Mouse (Mus musculus): Measurements from ENCODE around the gene Dpp3. TPM values are rescaled to one million over a fixed set of nuclear protein-coding genes. Genes with fewer than 3 reads are reported as not detected.

The Dpp3 gene
- polyA plus RNA-seq, 1 experiment from 2014 or later = 102 TPM

GRCm38 (mm10) chr19:4936896-4937295, 8.8 kb upstream of the Dpp3 start:
- Histone ChIP-seq H3K4me3 (replicated peaks; ENCODE audit: low read depth, low read length) (no peak overlapping the region), H3K9ac (replicated peaks; ENCODE audit: low read length) (no peak overlapping the region), H3K4me2 (ENCODE audit: low read length) (no peak overlapping the region), H3K36me3 (ENCODE audit: control insufficient read depth, insufficient read depth, low read length) (peaks cover 33% of the 10 kb centered on the region), H3K27me3 (ENCODE audit: control insufficient read depth, insufficient read depth, low read length) (0 out of 2 replicates have a peak, but pooled peaks cover 6% of the 10 kb centered on the region), H3K27ac (replicated peaks; ENCODE audit: low read depth, low read length) (no peak overlapping the region), H3K4me1 (ENCODE audit: control insufficient read depth, insufficient read depth, low read length) (peaks cover 5% of the 10 kb centered on the region), H3K9me3 (ENCODE audit: control insufficient read depth, low read length) (no peaks in the 10 kb centered on the region)
- DNase-seq (no peak), ATAC-seq (ENCODE audit: low FRiP score, low TSS enrichment) (no peak)
- WGBS = 86% methylated on average over 2 of the region's 2 CpGs

GRCm38 (mm10) chr19:4928781-4929180, 694 bp upstream of the Dpp3 start:
- H3K4me2 ChIP-seq (ENCODE audit: low read length) = peak overlapping the region; percentile 85
- H3K9ac ChIP-seq (replicated peaks; ENCODE audit: low read length) = peak overlapping the region; percentile 66
- peaks cover 19% of the 10 kb centered on the region for H3K4me1 ChIP-seq (ENCODE audit: control insufficient read depth, insufficient read depth, low read length)
- 56% methylated on average over 5 of the region's 5 CpGs for whole genome bisulfite sequencing
- no peaks in the 10 kb centered on the region for H3K9me3 ChIP-seq (ENCODE audit: control insufficient read depth, low read length)
- ATAC-seq (ENCODE audit: low FRiP score, low TSS enrichment) (peak; percentile 12; the same call in 1 of the 2 replicates), DNase-seq (no peak)
- H3K27me3 ChIP-seq (ENCODE audit: control insufficient read depth, insufficient read depth, low read length) = no peaks in the 10 kb centered on the region
- H3K36me3 ChIP-seq (ENCODE audit: control insufficient read depth, insufficient read depth, low read length) = peaks cover 41% of the 10 kb centered on the region
- H3K27ac ChIP-seq (replicated peaks; ENCODE audit: low read depth, low read length) = peak overlapping the region; percentile 82
- peak overlapping the region; percentile 48 for H3K4me3 ChIP-seq (replicated peaks; ENCODE audit: low read depth, low read length)

GRCm38 (mm10) chr19:4925121-4925860, 2.8 kb downstream of the Dpp3 start:
- Histone ChIP-seq H3K4me1 (ENCODE audit: control insufficient read depth, insufficient read depth, low read length) (peaks cover 19% of the 10 kb centered on the region), H3K27me3 (ENCODE audit: control insufficient read depth, insufficient read depth, low read length) (no peaks in the 10 kb centered on the region), H3K36me3 (ENCODE audit: control insufficient read depth, insufficient read depth, low read length) (peaks cover 58% of the 10 kb centered on the region), H3K9ac (replicated peaks; ENCODE audit: low read length) (no peak overlapping the region), H3K27ac (replicated peaks; ENCODE audit: low read depth, low read length) (no peak overlapping the region), H3K4me3 (replicated peaks; ENCODE audit: low read depth, low read length) (no peak overlapping the region), H3K4me2 (ENCODE audit: low read length) (no peak overlapping the region), H3K9me3 (ENCODE audit: control insufficient read depth, low read length) (no peaks in the 10 kb centered on the region)
- 96% methylated on average over 11 of the region's 11 CpGs for WGBS
- ATAC-seq (ENCODE audit: low FRiP score, low TSS enrichment) (no peak), DNase-seq (no peak)

DNA sequence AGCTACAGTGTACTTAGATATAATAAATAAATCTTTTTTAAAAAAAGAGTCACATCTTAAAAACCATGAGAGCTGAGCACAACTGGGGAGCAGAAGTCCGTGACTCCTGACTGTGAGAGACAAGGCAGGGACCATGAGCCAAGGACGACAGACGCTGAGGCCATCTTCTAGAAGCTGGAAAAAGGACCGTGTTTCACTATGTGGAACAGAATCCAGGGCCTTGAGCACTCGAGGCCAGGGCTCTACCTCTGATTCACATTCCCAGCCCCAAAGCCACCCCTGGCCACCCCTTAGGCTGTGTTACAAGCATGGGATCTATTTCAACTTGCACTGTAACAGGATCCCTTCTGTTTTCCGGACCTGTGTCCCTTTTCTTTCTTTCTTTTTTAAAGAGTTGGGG, 8.4 kb downstream of the Dpp3 start:
- Histone ChIP-seq H3K9ac (replicated peaks; ENCODE audit: low read length) (no peak overlapping the region), H3K36me3 (ENCODE audit: control insufficient read depth, insufficient read depth, low read length) (peaks cover 96% of the 10 kb centered on the region), H3K4me2 (ENCODE audit: low read length) (no peak overlapping the region), H3K9me3 (ENCODE audit: control insufficient read depth, low read length) (no peaks in the 10 kb centered on the region), H3K27me3 (ENCODE audit: control insufficient read depth, insufficient read depth, low read length) (no peaks in the 10 kb centered on the region), H3K4me3 (replicated peaks; ENCODE audit: low read depth, low read length) (no peak overlapping the region), H3K4me1 (ENCODE audit: control insufficient read depth, insufficient read depth, low read length) (no peaks in the 10 kb centered on the region), H3K27ac (replicated peaks; ENCODE audit: low read depth, low read length) (no peak overlapping the region)
- WGBS = 88% methylated on average over 6 of the region's 6 CpGs
- ATAC-seq (ENCODE audit: low FRiP score, low TSS enrichment) = no peak
- DNase-seq = no peak

GRCm38 (mm10) chr19:4916827-4917226, 11.3 kb downstream of the Dpp3 start:
- no peaks in the 10 kb centered on the region for H3K4me1 ChIP-seq (ENCODE audit: control insufficient read depth, insufficient read depth, low read length)
- ATAC-seq (ENCODE audit: low FRiP score, low TSS enrichment) (no peak), DNase-seq (no peak)
- no peak overlapping the region for H3K4me2 ChIP-seq (ENCODE audit: low read length)
- peaks cover 98% of the 10 kb centered on the region for H3K36me3 ChIP-seq (ENCODE audit: control insufficient read depth, insufficient read depth, low read length)
- H3K27ac ChIP-seq (replicated peaks; ENCODE audit: low read depth, low read length) = no peak overlapping the region
- no peaks in the 10 kb centered on the region for H3K27me3 ChIP-seq (ENCODE audit: control insufficient read depth, insufficient read depth, low read length)
- 86% methylated on average over 10 of the region's 10 CpGs for WGBS
- H3K9ac ChIP-seq (replicated peaks; ENCODE audit: low read length) = no peak overlapping the region
- H3K4me3 ChIP-seq (replicated peaks; ENCODE audit: low read depth, low read length) = no peak overlapping the region
- H3K9me3 ChIP-seq (ENCODE audit: control insufficient read depth, low read length) = no peaks in the 10 kb centered on the region

DNA sequence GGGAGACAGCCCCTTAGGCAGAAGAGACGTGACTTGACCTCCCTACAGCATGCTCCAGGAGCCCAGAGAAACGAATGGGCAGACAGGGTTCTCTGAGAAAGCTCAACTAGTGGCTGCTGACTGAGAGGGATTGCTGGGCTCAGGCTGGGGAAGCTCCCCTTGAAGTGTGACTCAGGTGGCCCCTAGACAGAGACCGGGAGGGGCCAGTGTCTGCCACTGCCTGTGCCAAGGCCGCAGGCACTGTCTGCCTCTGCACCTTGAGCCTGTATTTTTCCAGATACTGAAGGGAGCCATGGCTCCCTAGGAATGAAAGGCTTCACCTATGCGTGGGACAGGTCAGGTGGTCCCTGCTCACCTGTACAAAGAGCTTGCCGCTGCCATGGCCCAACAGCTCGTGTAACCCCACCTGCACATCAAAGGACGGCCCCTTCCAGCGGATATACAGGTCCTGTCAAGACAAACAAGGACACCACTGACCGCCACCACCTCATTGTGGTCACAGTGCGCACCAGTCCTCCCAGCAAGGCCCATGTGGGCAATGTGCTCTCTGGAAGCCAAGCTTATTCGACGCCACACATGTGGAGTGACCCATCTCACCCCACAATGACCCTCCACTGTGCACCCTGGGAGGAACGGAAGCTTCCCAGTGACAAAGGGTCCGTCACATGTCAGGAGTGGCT, 12.0 kb downstream of the Dpp3 start:
- Histone ChIP-seq H3K27ac (replicated peaks; ENCODE audit: low read depth, low read length) (no peak overlapping the region), H3K4me1 (ENCODE audit: control insufficient read depth, insufficient read depth, low read length) (no peaks in the 10 kb centered on the region), H3K4me3 (replicated peaks; ENCODE audit: low read depth, low read length) (no peak overlapping the region), H3K4me2 (ENCODE audit: low read length) (no peak overlapping the region), H3K9me3 (ENCODE audit: control insufficient read depth, low read length) (no peaks in the 10 kb centered on the region), H3K36me3 (ENCODE audit: control insufficient read depth, insufficient read depth, low read length) (peaks cover 98% of the 10 kb centered on the region), H3K9ac (replicated peaks; ENCODE audit: low read length) (no peak overlapping the region), H3K27me3 (ENCODE audit: control insufficient read depth, insufficient read depth, low read length) (no peaks in the 10 kb centered on the region)
- WGBS = 93% methylated on average over 15 of the region's 15 CpGs
- ATAC-seq (ENCODE audit: low FRiP score, low TSS enrichment) (no peak), DNase-seq (no peak)

DNA sequence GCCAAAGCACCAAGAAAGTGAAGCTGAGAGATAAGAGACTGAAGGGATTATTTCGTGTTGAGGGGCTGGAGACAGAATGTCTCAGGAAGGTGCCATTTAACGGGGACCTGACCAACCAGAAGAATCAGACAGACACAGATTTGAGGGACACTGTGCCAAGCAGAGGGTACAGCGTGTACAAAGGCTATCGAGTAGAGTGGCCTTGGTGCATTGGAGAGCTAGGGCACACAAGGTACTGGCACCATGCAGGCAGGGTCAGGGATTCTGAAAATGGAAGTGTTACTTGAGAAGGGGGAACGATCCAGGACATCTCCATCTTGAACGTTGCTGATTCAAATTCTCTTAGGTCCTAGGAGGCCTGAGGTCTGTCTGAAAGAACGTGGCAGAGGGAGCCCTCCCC, 18.7 kb downstream of the Dpp3 start:
- no peaks in the 10 kb centered on the region for H3K9me3 ChIP-seq (ENCODE audit: control insufficient read depth, low read length)
- 96% methylated on average over 7 of the region's 7 CpGs for WGBS
- ATAC-seq (ENCODE audit: low FRiP score, low TSS enrichment) = no peak
- H3K27me3 ChIP-seq (ENCODE audit: control insufficient read depth, insufficient read depth, low read length) = no peaks in the 10 kb centered on the region
- peaks cover 10% of the 10 kb centered on the region; the same call in 1 of the 2 replicates for H3K4me1 ChIP-seq (ENCODE audit: control insufficient read depth, insufficient read depth, low read length)
- H3K27ac ChIP-seq (replicated peaks; ENCODE audit: low read depth, low read length) = no peak overlapping the region
- H3K4me3 ChIP-seq (replicated peaks; ENCODE audit: low read depth, low read length) = no peak overlapping the region
- peaks cover 71% of the 10 kb centered on the region for H3K36me3 ChIP-seq (ENCODE audit: control insufficient read depth, insufficient read depth, low read length)
- no peak overlapping the region for H3K9ac ChIP-seq (replicated peaks; ENCODE audit: low read length)
- DNase-seq = no peak
- no peak overlapping the region for H3K4me2 ChIP-seq (ENCODE audit: low read length)

DNA sequence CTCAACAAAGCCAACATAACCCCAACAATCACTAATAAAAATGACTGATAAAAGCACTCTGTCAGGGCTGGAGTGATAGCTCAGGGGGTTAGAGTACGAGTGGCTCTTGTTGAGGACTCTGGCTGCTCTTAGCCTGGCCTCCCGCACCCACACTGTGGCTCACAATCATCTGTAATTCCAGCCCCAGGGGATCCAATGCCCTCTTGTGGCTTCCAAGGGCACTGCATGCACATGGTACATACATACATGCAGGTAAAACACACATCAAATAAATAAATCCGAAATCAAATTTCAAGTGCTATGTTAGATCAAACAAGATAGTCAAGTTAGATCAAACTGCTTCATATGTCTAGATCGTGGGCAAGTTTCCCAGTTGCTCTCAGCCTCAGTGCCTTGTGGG, 20.0 kb downstream of the Dpp3 start:
- H3K27ac ChIP-seq (replicated peaks; ENCODE audit: low read depth, low read length) = no peak overlapping the region
- no peak overlapping the region for H3K9ac ChIP-seq (replicated peaks; ENCODE audit: low read length)
- H3K4me2 ChIP-seq (ENCODE audit: low read length) = no peak overlapping the region
- no peak overlapping the region for H3K4me3 ChIP-seq (replicated peaks; ENCODE audit: low read depth, low read length)
- no peak for ATAC-seq (ENCODE audit: low FRiP score, low TSS enrichment)
- 88% methylated on average over 4 of the region's 4 CpGs for WGBS
- H3K4me1 ChIP-seq (ENCODE audit: control insufficient read depth, insufficient read depth, low read length) = peaks cover 10% of the 10 kb centered on the region; the same call in 1 of the 2 replicates
- no peaks in the 10 kb centered on the region for H3K9me3 ChIP-seq (ENCODE audit: control insufficient read depth, low read length)
- peaks cover 65% of the 10 kb centered on the region for H3K36me3 ChIP-seq (ENCODE audit: control insufficient read depth, insufficient read depth, low read length)
- DNase-seq = peak; percentile 49
- no peaks in the 10 kb centered on the region for H3K27me3 ChIP-seq (ENCODE audit: control insufficient read depth, insufficient read depth, low read length)
